Mouse (Mus musculus): ENCODE measurements around the gene Celf1. TPM values are rescaled to one million over a fixed set of nuclear protein-coding genes. Genes with fewer than 3 reads are reported as not detected.
"Not testable (repeated sequence)": the region's sequence is repeated elsewhere in the genome, so short reads cannot be mapped to it uniquely, and the experiment has no call there.

Gene Celf1
- polyA plus RNA-seq (2015; fragmentation: Nextera tagmentation; extraction: Ambion mirVana) = 66.4 and 66.7 TPM in 2 replicates

GRCm38 (mm10) chr2:90940233-90941229 is at the start of gene Celf1:
Celf1 (plus strand) TSS chr2:90940382.
- Histone ChIP-seq H3K27ac (replicated peaks) (peak within 1 kb of the TSS; percentile 96), H3K9ac (peak within 1 kb of the TSS; percentile 94), H3K4me3 (replicated peaks) (peak within 1 kb of the TSS; percentile 98), H3K36me3 (no peaks in the 10 kb centered on the region), H3K4me2 (replicated peaks) (peak within 1 kb of the TSS; percentile 54), H3K27me3 (no peaks in the 10 kb centered on the region), H3K4me1 (peaks cover 28% of the 10 kb centered on the region), H3K9me3 (replicated peaks) (no peaks in the 10 kb centered on the region)
- under 1% methylated on average over 110 of the region's 113 CpGs for WGBS
- peak; percentile 93 for ATAC-seq (ENCODE audit: insufficient number of reproducible peaks, low FRiP score, low TSS enrichment, low read depth)

- H3K9me3 ChIP-seq (replicated peaks) = no peaks in the 10 kb centered on the region
- H3K4me1 ChIP-seq = peaks cover 18% of the 10 kb centered on the region
- WGBS = 80% methylated on average over 6 of the region's 6 CpGs
- H3K9ac ChIP-seq = no peak overlapping the region
- peaks cover 44% of the 10 kb centered on the region for H3K36me3 ChIP-seq
- no peak overlapping the region for H3K27ac ChIP-seq (replicated peaks)
- H3K27me3 ChIP-seq = peaks cover 4% of the 10 kb centered on the region
- H3K4me2 ChIP-seq (replicated peaks) = no peak overlapping the region
- ATAC-seq (ENCODE audit: insufficient number of reproducible peaks, low FRiP score, low TSS enrichment, low read depth) = no peak
- no peak overlapping the region for H3K4me3 ChIP-seq (replicated peaks)
Measured at GRCm38 (mm10) chr2:90893673-90894298, 46.4 kb upstream of the Celf1 start.

GRCm38 (mm10) chr2:90894299-90894677 is 45.9 kb upstream of the Celf1 start:
- not testable (repeated sequence) for H3K4me3 ChIP-seq (replicated peaks); H3K4me2 ChIP-seq (replicated peaks); H3K27me3 ChIP-seq; ATAC-seq (ENCODE audit: insufficient number of reproducible peaks, low FRiP score, low TSS enrichment, low read depth); H3K9ac ChIP-seq; H3K27ac ChIP-seq (replicated peaks); H3K9me3 ChIP-seq (replicated peaks)
- 90% methylated on average over 3 of the region's 3 CpGs for WGBS
- Histone ChIP-seq H3K4me1 (peaks cover 16% of the 10 kb centered on the region), H3K36me3 (peaks cover 48% of the 10 kb centered on the region)

GRCm38 (mm10) chr2:90903398-90903797 is 36.8 kb upstream of the Celf1 start:
- ATAC-seq (ENCODE audit: insufficient number of reproducible peaks, low FRiP score, low TSS enrichment, low read depth) = no peak
- peak overlapping the region; percentile 84 for H3K9ac ChIP-seq
- WGBS = 75% methylated on average over 2 of the region's 2 CpGs
- peak overlapping the region; percentile 96 for H3K4me3 ChIP-seq (replicated peaks)
- peaks cover 27% of the 10 kb centered on the region for H3K4me1 ChIP-seq
- H3K9me3 ChIP-seq (replicated peaks) = no peaks in the 10 kb centered on the region
- no peak overlapping the region for H3K27ac ChIP-seq (replicated peaks)
- peaks cover 38% of the 10 kb centered on the region for H3K36me3 ChIP-seq
- H3K27me3 ChIP-seq = no peaks in the 10 kb centered on the region
- peak overlapping the region; percentile 60 for H3K4me2 ChIP-seq (replicated peaks)

- ATAC-seq (ENCODE audit: insufficient number of reproducible peaks, low FRiP score, low TSS enrichment, low read depth) = peak; percentile 86
- WGBS = under 1% methylated on average over 43 of the region's 43 CpGs
- peak within 1 kb of the TSS; percentile 60 for H3K4me2 ChIP-seq (replicated peaks)
- H3K36me3 ChIP-seq = peaks cover 39% of the 10 kb centered on the region
- peak within 1 kb of the TSS; percentile 96 for H3K4me3 ChIP-seq (replicated peaks)
- peaks cover 27% of the 10 kb centered on the region for H3K4me1 ChIP-seq
- peak within 1 kb of the TSS; percentile 84 for H3K9ac ChIP-seq
- peak within 1 kb of the TSS; percentile 95 for H3K27ac ChIP-seq (replicated peaks)
- no peaks in the 10 kb centered on the region for H3K27me3 ChIP-seq
- no peaks in the 10 kb centered on the region for H3K9me3 ChIP-seq (replicated peaks)
Measured at GRCm38 (mm10) chr2:90904076-90904855, 35.9 kb upstream of the Celf1 start, which contains the start of the genes Kbtbd4 and Ndufs3. Kbtbd4 (plus strand) TSS chr2:90904740. Ndufs3 (minus strand) TSS chr2:90904827.

GRCm38 (mm10) chr2:90904856-90905224 is 35.3 kb upstream of the Celf1 start:
- peak overlapping the region; percentile 60 for H3K4me2 ChIP-seq (replicated peaks)
- H3K9ac ChIP-seq = peak overlapping the region; percentile 84
- no peaks in the 10 kb centered on the region for H3K27me3 ChIP-seq
- peak overlapping the region; percentile 95 for H3K27ac ChIP-seq (replicated peaks)
- under 1% methylated on average over 21 of the region's 21 CpGs for WGBS
- ATAC-seq (ENCODE audit: insufficient number of reproducible peaks, low FRiP score, low TSS enrichment, low read depth) = peak; percentile 32; the same call in 1 of the 2 replicates
- H3K36me3 ChIP-seq = peaks cover 44% of the 10 kb centered on the region
- no peaks in the 10 kb centered on the region for H3K9me3 ChIP-seq (replicated peaks)
- peaks cover 27% of the 10 kb centered on the region for H3K4me1 ChIP-seq
- peak overlapping the region; percentile 96 for H3K4me3 ChIP-seq (replicated peaks)

GRCm38 (mm10) chr2:90906721-90907120 is 33.5 kb upstream of the Celf1 start:
- H3K4me3 ChIP-seq (replicated peaks) = no peak overlapping the region
- H3K36me3 ChIP-seq = peaks cover 57% of the 10 kb centered on the region
- peaks cover 27% of the 10 kb centered on the region for H3K4me1 ChIP-seq
- no peak overlapping the region for H3K27ac ChIP-seq (replicated peaks)
- H3K9ac ChIP-seq = no peak overlapping the region
- 91% methylated on average over 2 of the region's 2 CpGs for WGBS
- no peak for ATAC-seq (ENCODE audit: insufficient number of reproducible peaks, low FRiP score, low TSS enrichment, low read depth)
- H3K9me3 ChIP-seq (replicated peaks) = no peaks in the 10 kb centered on the region
- no peak overlapping the region for H3K4me2 ChIP-seq (replicated peaks)
- no peaks in the 10 kb centered on the region for H3K27me3 ChIP-seq

- Histone ChIP-seq H3K9ac (no peak overlapping the region), H3K9me3 (replicated peaks) (no peaks in the 10 kb centered on the region), H3K4me3 (replicated peaks) (no peak overlapping the region), H3K27ac (replicated peaks) (no peak overlapping the region), H3K36me3 (peaks cover 66% of the 10 kb centered on the region), H3K4me2 (replicated peaks) (no peak overlapping the region), H3K4me1 (peaks cover 17% of the 10 kb centered on the region), H3K27me3 (no peaks in the 10 kb centered on the region)
- 80% methylated on average over 1 of the region's 1 CpGs for WGBS
- no peak for ATAC-seq (ENCODE audit: insufficient number of reproducible peaks, low FRiP score, low TSS enrichment, low read depth)
Measured at GRCm38 (mm10) chr2:90910861-90911260, 29.3 kb upstream of the Celf1 start.

- H3K9ac ChIP-seq = no peak overlapping the region
- no peak overlapping the region for H3K27ac ChIP-seq (replicated peaks)
- 67% methylated on average over 1 of the region's 1 CpGs for WGBS
- H3K4me2 ChIP-seq (replicated peaks) = no peak overlapping the region
- ATAC-seq (ENCODE audit: insufficient number of reproducible peaks, low FRiP score, low TSS enrichment, low read depth) = no peak
- H3K27me3 ChIP-seq = no peaks in the 10 kb centered on the region
- peaks cover 21% of the 10 kb centered on the region for H3K4me1 ChIP-seq
- no peak overlapping the region for H3K4me3 ChIP-seq (replicated peaks)
- no peaks in the 10 kb centered on the region for H3K9me3 ChIP-seq (replicated peaks)
- H3K36me3 ChIP-seq = peaks cover 62% of the 10 kb centered on the region
Measured at GRCm38 (mm10) chr2:90911668-90912067, 28.5 kb upstream of the Celf1 start.

GRCm38 (mm10) chr2:90913671-90914070 is 26.5 kb upstream of the Celf1 start:
- Histone ChIP-seq H3K36me3 (peaks cover 51% of the 10 kb centered on the region), H3K27me3 (no peaks in the 10 kb centered on the region), H3K9ac (no peak overlapping the region)

More at GRCm38 (mm10) chr2:90913671-90914070, 26.5 kb upstream of the Celf1 start:
- Histone ChIP-seq H3K4me3 (replicated peaks) (no peak overlapping the region), H3K27ac (replicated peaks) (no peak overlapping the region), H3K4me1 (peaks cover 18% of the 10 kb centered on the region), H3K4me2 (replicated peaks) (no peak overlapping the region), H3K9me3 (replicated peaks) (no peaks in the 10 kb centered on the region)
- WGBS = 83% methylated on average over 2 of the region's 2 CpGs
- no peak for ATAC-seq (ENCODE audit: insufficient number of reproducible peaks, low FRiP score, low TSS enrichment, low read depth)
